Mouse (Mus musculus) spleen, postnatal 10 days (tissue): ENCODE measurements around the gene Capn12.

Source experiments
- DNase-seq, 2 experiments: peaks; one replicate each; pipeline ENCODE4 v3.0.0; 2021 to 2022; ENCODE audit warnings: low spot score in 2 of 2

Capn12 gene

GRCm38 (mm10) chr7:28881199-28881598 lies at the start of gene Capn12:
TSS of gene Capn12 (plus strand) at chr7:28881422.
- no peak for DNase-seq

DNA sequence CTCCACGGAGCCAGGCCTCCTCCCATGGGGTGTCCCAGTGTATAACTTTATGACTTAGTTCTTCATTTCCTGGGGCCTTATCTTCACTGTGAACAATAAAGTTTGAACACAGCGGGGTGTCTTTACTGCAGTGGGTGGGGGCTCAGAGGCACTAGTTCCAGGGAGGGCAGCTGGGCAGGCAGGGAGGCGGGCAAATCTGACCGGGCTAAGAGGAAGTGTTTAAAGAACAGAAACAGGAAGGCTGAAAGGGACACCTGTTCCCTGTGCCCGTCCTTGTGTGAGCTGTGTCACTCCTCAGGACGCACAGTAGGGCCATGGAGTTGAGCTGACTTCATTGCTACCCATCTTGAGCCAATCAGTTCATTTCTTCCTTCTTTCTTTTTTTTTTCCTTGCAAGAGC lies 49.1 kb upstream of the Capn12 start:
- DNase-seq, result no peak

- DNase-seq, result no peak
Measured at GRCm38 (mm10) chr7:28833723-28834347, 47.4 kb upstream of the Capn12 start, which contains the start of gene Lgals4. TSS of gene Lgals4 (plus strand) at chr7:28833854.

- DNase-seq, result no peak
Measured at GRCm38 (mm10) chr7:28836936-28837335, 44.3 kb upstream of the Capn12 start.

- no peak for DNase-seq
Measured at GRCm38 (mm10) chr7:28838331-28838730, 42.9 kb upstream of the Capn12 start.

DNA sequence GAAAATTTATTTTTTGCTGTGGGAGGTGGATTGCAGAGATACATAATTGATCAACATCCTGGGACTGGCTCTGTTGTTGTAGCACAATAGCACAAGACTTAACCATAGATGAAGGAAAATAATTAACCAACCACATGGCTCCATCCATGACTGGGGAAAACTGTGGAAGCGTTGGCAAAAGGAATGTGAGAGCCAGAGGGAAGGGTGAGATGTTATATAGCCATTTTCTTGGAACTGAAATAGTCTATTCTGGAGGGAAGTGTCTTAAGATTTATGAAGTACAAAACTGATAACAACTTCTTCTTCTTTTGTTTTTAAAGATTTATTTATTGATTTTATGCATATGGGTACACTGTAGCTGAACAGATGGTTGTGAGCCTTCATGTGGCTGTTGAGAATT lies 33.9 kb upstream of the Capn12 start:
- DNase-seq, result no peak

DNA sequence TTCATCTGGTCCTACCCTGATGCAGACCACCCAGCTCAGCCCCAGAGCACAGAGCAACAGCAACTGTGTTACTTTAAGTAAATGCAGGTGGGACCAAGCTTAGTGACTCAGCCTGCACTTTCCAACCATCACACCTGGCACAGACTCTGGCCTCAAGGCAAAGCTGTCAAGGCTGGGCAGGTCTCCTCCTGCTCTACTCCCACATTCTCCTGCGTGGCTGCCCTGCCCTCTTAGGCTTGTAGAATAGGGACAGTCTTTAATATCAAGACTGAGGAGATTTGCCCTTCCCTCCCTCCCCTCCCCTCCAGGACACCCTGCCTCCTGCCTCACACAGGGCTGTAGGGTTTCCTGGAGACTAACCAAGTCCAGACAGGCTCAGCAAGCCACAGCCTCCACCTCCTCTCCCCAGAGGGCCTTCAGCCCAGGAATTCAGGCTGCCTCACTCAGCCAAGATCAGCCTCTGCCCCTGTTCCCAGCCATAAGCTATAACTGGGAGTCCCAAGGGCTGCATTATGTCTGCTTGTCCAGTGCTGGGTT lies 31.5 kb upstream of the Capn12 start:
- DNase-seq, result no peak

DNA sequence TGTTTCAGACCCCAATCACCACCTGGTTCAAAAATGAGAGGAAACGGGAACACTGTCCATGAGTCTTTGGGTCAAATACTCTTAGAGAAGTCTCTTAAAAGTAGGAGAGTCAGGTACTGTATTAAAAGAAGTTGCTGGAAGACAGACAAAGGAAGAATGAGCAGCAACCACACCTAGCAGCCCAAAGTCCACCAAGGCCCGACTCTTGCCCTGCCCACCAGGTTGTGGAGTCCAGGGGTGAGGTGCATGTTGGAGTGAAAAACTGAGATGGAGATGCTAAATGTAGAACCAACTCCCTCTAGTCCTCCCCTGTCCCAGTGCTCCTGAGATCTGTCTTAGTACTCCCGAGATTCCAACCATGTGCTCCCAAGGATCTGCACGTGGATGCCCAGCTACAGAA lies 30.6 kb upstream of the Capn12 start:
- no peak for DNase-seq

GRCm38 (mm10) chr7:28859953-28860352 lies 21.3 kb upstream of the Capn12 start:
- no peak for DNase-seq

GRCm38 (mm10) chr7:28860898-28861297 lies 20.3 kb upstream of the Capn12 start:
- peak in 1 of 2 experiments; percentile 38 for DNase-seq

DNA sequence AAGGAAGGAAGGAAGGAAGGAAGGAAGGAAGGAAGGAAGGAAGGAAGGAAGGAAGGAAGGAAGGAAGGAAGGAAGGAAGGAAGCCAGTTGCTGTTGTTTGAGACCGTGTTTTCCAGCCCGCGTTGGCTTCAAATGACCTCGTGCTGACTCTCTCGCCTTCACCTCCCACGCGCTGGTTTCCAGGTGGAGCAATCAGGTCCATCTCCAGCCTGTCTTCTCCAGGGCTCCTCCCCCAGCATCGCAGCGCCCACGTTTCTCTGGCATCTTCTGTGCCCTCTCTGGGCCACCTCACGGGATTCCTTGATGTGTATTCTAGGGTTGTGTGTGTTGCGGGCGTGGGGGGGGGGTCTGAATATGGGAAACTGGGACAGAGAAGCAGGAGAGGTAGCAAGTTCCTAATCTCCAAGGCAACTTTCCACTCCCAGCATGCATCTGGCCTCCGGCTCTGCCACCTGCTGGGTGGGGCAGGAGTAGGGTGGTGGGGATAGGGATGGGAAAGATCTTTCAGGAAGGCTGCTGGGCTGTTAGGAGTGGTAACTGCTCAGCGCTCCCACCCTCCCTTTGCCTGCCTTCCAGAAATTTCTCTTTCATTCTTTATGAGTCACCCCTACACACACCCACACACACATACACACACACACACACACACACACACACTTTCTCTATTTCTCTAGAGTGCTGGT lies 18.3 kb upstream of the Capn12 start:
- no peak for DNase-seq

DNA sequence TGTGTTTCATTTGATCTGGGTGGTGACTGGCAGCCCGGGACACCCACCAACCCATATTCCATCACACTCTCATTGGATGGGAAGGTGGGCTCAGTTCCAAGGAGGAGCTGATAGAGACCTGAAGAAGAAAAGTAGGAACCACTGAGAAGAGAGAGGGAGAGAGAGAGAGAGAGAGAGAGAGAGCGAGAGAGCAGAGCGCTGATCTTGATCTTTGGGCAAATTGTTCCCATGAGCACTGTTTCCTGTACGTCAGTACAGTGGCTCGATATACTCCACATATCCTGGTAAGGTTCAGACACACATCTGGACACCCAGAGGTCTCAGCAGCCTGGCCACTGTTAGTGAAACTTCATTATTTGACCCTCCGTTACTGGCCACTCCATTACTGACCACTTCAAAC lies 17.7 kb upstream of the Capn12 start, which contains the start of gene Lgals7:
Gene Lgals7 (plus strand): TSS at position 314 of the 400 bp plus-strand sequence.
- DNase-seq, result no peak

GRCm38 (mm10) chr7:28864288-28864750 lies 16.9 kb upstream of the Capn12 start:
- no peak for DNase-seq

- DNase-seq, result peak; percentile 68 to 90
Measured at GRCm38 (mm10) chr7:28865481-28866300, 15.5 kb upstream of the Capn12 start.

DNA sequence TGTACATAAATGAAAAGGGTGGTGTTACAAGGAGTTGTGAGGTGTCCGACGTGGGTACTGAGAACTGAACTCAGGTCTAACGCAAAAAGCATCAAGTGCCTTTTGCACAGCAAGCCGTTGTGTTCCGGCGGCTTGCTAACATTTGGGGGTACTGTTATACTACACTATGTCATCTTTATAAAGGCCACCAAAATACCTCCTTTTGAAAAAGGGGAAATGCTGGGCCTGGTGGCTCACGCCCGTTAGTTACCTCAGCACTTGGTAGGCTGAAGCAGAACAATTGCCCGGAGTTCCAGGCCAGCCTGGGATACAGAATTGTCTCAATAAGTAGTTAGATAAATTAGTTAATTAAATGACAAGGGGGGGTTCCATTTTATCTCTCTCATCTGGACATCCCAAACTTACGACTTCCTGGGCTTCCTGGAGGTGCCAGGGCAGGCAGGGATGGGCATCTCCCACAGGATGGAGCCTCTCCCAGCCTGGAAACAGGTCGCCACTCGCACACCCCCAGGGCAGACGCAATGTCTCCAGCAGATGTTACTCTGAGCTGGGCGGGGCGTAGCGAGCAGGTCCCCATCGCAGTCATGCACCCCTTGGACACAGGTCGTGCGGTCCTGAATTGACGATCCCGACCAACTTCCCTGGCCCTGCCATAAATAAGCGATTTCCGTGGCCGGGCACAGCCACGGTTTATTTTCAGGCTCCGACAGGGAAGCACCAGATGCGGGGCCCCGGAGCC lies 14.3 kb upstream of the Capn12 start:
- DNase-seq, result no peak

GRCm38 (mm10) chr7:28867508-28868340 lies 13.5 kb upstream of the Capn12 start:
- peak; percentile 70 to 84 for DNase-seq

- peak in 1 of 2 experiments; percentile 26 for DNase-seq
Measured at GRCm38 (mm10) chr7:28870901-28871664, 10.1 kb upstream of the Capn12 start.

DNA sequence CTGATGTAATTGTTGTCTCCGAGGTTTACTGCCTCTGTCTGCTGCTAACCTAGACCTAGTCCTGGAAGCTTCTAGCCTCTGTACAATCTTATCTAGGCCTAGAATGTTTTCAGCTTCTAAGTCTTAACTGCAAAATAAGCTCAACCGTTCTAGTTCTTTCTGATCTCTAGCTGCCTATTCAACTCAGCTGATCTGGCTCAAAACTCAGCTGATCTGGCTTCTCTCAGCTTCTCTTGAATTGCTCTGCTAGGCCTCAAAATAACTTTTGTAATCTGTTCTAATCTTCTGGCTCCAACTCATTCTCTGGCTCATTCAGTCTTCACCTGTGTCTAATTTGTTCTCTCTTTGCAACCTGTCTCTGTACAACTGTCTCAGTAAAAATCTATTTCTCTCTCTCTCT lies 6.7 kb upstream of the Capn12 start:
- DNase-seq, result no peak

- DNase-seq, result no peak
Measured at GRCm38 (mm10) chr7:28876099-28876498, 5.1 kb upstream of the Capn12 start.

- DNase-seq, result no peak
Measured at GRCm38 (mm10) chr7:28877155-28877554, 4.1 kb upstream of the Capn12 start.
